Mouse (Mus musculus) forebrain, postnatal 0 days (tissue): ENCODE data around the gene Ccdc106. TPM values are rescaled to one million over a fixed set of nuclear protein-coding genes. Genes with fewer than 3 reads are reported as not detected.
"Not testable (repeated sequence)": the region's sequence is repeated elsewhere in the genome, so short reads cannot be mapped to it uniquely, and the experiment has no call there.

Experiments
- ATAC-seq: fragments of 200-750 bp; cut with Nextera tagmentation; 2 replicates; pipeline ENCODE4 v1.8.0; 2017; ENCODE audit warnings: mild to moderate bottlenecking, moderate library complexity
- DNase-seq: peaks from one replicate; pipeline ENCODE4 v3.0.0-alpha.2; 2015
- H3K27ac ChIP-seq: fragments of 300-500 bp; sonication (generic); 2 replicates; pipeline ENCODE4 v1.5.1; 2014; ENCODE audit warnings: low read depth, mild to moderate bottlenecking, antibody characterized with exemption, low read length, moderate library complexity, mixed read lengths
- H3K27me3 ChIP-seq: fragments of 300-500 bp; sonication (generic); 2 replicates; pipeline ENCODE4 v1.6.1; 2014; ENCODE audit warnings: mild to moderate bottlenecking, low read length, mixed read lengths; ENCODE audit not compliant: insufficient read depth
- H3K36me3 ChIP-seq: fragments of 300-500 bp; sonication (generic); 2 replicates; pipeline ENCODE4 v1.6.1; 2014; ENCODE audit warnings: mild to moderate bottlenecking, moderate library complexity; ENCODE audit not compliant: insufficient read depth
- H3K4me1 ChIP-seq: fragments of 300-500 bp; sonication (generic); 2 replicates; pipeline ENCODE4 v1.6.1; 2014; ENCODE audit warnings: antibody characterized with exemption; ENCODE audit not compliant: insufficient read depth
- H3K4me2 ChIP-seq: fragments of 300-500 bp; sonication (generic); 2 replicates; pipeline ENCODE4 v1.6.1; 2014; ENCODE audit warnings: low read depth, mild to moderate bottlenecking, moderate library complexity
- H3K4me3 ChIP-seq: fragments of 300-500 bp; sonication (generic); 2 replicates; pipeline ENCODE4 v1.5.1; 2014; ENCODE audit warnings: low read depth, low read length, mixed read lengths
- H3K9ac ChIP-seq: fragments of 300-500 bp; sonication (generic); 2 replicates; pipeline ENCODE4 v1.6.1; 2014; ENCODE audit warnings: mild to moderate bottlenecking
- H3K9me3 ChIP-seq: fragments of 300-500 bp; sonication (generic); 2 replicates; pipeline ENCODE4 v1.6.1; 2016; ENCODE audit warnings: low read length
- CTCF ChIP-seq: sonication (generic); IDR thresholded peaks from 2 replicates; pipeline ENCODE4 v1.5.1; 2016; ENCODE audit warnings: antibody characterized with exemption, control low read depth, low read depth
- WGBS: fragments of 180-500 bp; shearing (Covaris S2); extraction: QIAGEN DNeasy Blood & Tissue Kit; methylation state at CpG from one replicate; pipeline ENCODE4 v1.1.7; 2014; 5-methylcytosine and 5-hydroxymethylcytosine counted together
- polyA plus RNA-seq: library from polyadenylated mRNA; unstranded; fragments of >200 nt; fragmentation: Nextera tagmentation; extraction: Ambion mirVana; gene quantifications from 2 replicates; pipeline ENCODE4 v1.2.1, GENCODE M21; 2015
- total RNA-seq: library from RNA; depleted of rRNA; stranded (reverse); fragments of >200 nt; gene quantifications from 2 replicates; pipeline ENCODE4 v1.2.3, GENCODE M21; 2014

Gene Ccdc106
- total and polyA plus RNA-seq, 2 experiments from 2014 or later: 70.7 to 79.8 TPM

GRCm38 (mm10) chr7:5074984-5075383 lies 54.6 kb downstream of the Ccdc106 start:
- H3K9me3 ChIP-seq: no peaks in the 10 kb centered on the region
- H3K27me3 ChIP-seq: no peaks in the 10 kb centered on the region
- H3K4me2 ChIP-seq: no peak overlapping the region
- WGBS: 92% methylated on average over 5 of the region's 5 CpGs
- no peaks in the 10 kb centered on the region for H3K4me1 ChIP-seq
- H3K27ac ChIP-seq: no peak overlapping the region
- no peak overlapping the region for H3K4me3 ChIP-seq
- no peak overlapping the region for H3K9ac ChIP-seq
- peaks cover 69% of the 10 kb centered on the region for H3K36me3 ChIP-seq
- ATAC-seq (no peak), DNase-seq (no peak)
- no peak for TF ChIP-seq CTCF

- no peak overlapping the region for H3K9ac ChIP-seq
- peaks cover 51% of the 10 kb centered on the region for H3K36me3 ChIP-seq
- 0 out of 2 replicates have a peak, but pooled peaks cover 8% of the 10 kb centered on the region for H3K4me1 ChIP-seq
- no peak overlapping the region for H3K27ac ChIP-seq
- 90% methylated on average over 2 of the region's 2 CpGs for WGBS
- DNase-seq (no peak), ATAC-seq (no peak)
- H3K4me3 ChIP-seq: no peak overlapping the region
- H3K9me3 ChIP-seq: no peaks in the 10 kb centered on the region
- no peak for TF ChIP-seq CTCF
- no peak overlapping the region for H3K4me2 ChIP-seq
- H3K27me3 ChIP-seq: no peaks in the 10 kb centered on the region
These were observed 56.6 kb downstream of the Ccdc106 start for GRCm38 (mm10) chr7:5076931-5077330.

- not testable (repeated sequence) for H3K9me3 ChIP-seq, H3K27me3 ChIP-seq, ATAC-seq, DNase-seq, H3K4me1 ChIP-seq
- Histone ChIP-seq H3K27ac (peak overlapping the region; percentile 76; the same call in 1 of the 2 replicates), H3K4me3 (peak overlapping the region; percentile 84), H3K4me2 (peak overlapping the region; percentile 80), H3K9ac (peak overlapping the region; percentile 92; the same call in 1 of the 2 replicates), H3K36me3 (peaks cover 36% of the 10 kb centered on the region)
- 53% methylated on average over 9 of the region's 13 CpGs for WGBS
These were observed 59.1 kb downstream of the Ccdc106 start for GRCm38 (mm10) chr7:5079365-5080009.

- peaks cover 30% of the 10 kb centered on the region for H3K36me3 ChIP-seq
- ATAC-seq: peak; percentile 99
These were observed 59.8 kb downstream of the Ccdc106 start, which contains the start of gene Epn1 for GRCm38 (mm10) chr7:5080010-5080751. Gene Epn1, plus strand, starts transcription at chr7:5080235.

GRCm38 (mm10) chr7:5080815-5081214 lies 60.5 kb downstream of the Ccdc106 start:
- no peaks in the 10 kb centered on the region for H3K9me3 ChIP-seq
- H3K4me2 ChIP-seq: peak overlapping the region; percentile 80
- H3K27me3 ChIP-seq: no peaks in the 10 kb centered on the region
- H3K4me1 ChIP-seq: 0 out of 2 replicates have a peak, but pooled peaks cover 8% of the 10 kb centered on the region
- no peak for TF ChIP-seq CTCF
- WGBS: 18% methylated on average over 6 of the region's 6 CpGs
- peak overlapping the region; percentile 84 for H3K4me3 ChIP-seq
- H3K9ac ChIP-seq: peak overlapping the region; percentile 92
- ATAC-seq (no peak), DNase-seq (peak; percentile 14)
- peaks cover 29% of the 10 kb centered on the region for H3K36me3 ChIP-seq
- peak overlapping the region; percentile 84 for H3K27ac ChIP-seq

More at GRCm38 (mm10) chr7:5080010-5080751, 59.8 kb downstream of the Ccdc106 start, which contains the start of gene Epn1:
- Histone ChIP-seq H3K27me3 (no peaks in the 10 kb centered on the region), H3K4me3 (peak within 1 kb of the TSS; percentile 84), H3K4me1 (0 out of 2 replicates have a peak, but pooled peaks cover 8% of the 10 kb centered on the region), H3K9ac (peak within 1 kb of the TSS; percentile 92), H3K27ac (peak within 1 kb of the TSS; percentile 84), H3K9me3 (no peaks in the 10 kb centered on the region), H3K4me2 (peak within 1 kb of the TSS; percentile 80)
- WGBS: under 1% methylated on average over 61 of the region's 81 CpGs
- TF ChIP-seq CTCF: no peak
- peak; percentile 98 for DNase-seq

- ATAC-seq (no peak), DNase-seq (no peak)
- TF ChIP-seq CTCF: no peak
- peak overlapping the region; percentile 80 for H3K4me2 ChIP-seq
- H3K27ac ChIP-seq: no peak overlapping the region
- 72% methylated on average over 6 of the region's 6 CpGs for WGBS
- peak overlapping the region; percentile 84 for H3K4me3 ChIP-seq
- H3K27me3 ChIP-seq: no peaks in the 10 kb centered on the region
- H3K36me3 ChIP-seq: peaks cover 30% of the 10 kb centered on the region
- no peaks in the 10 kb centered on the region for H3K9me3 ChIP-seq
- H3K9ac ChIP-seq: peak overlapping the region; percentile 92
- 0 out of 2 replicates have a peak, but pooled peaks cover 8% of the 10 kb centered on the region for H3K4me1 ChIP-seq
These were observed 60.9 kb downstream of the Ccdc106 start for GRCm38 (mm10) chr7:5081241-5081640.

GRCm38 (mm10) chr7:5081939-5082338 lies 61.6 kb downstream of the Ccdc106 start:
- Histone ChIP-seq H3K4me2 (no peak overlapping the region), H3K27me3 (no peaks in the 10 kb centered on the region), H3K36me3 (peaks cover 26% of the 10 kb centered on the region), H3K9me3 (no peaks in the 10 kb centered on the region), H3K4me3 (no peak overlapping the region), H3K4me1 (0 out of 2 replicates have a peak, but pooled peaks cover 8% of the 10 kb centered on the region), H3K9ac (no peak overlapping the region), H3K27ac (no peak overlapping the region)
- WGBS: 99% methylated on average over 2 of the region's 2 CpGs
- DNase-seq: no peak
- ATAC-seq: no peak
- TF ChIP-seq CTCF: no peak
